Mouse (Mus musculus): ENCODE results near the gene Ccdc97. TPM values are rescaled to one million over a fixed set of nuclear protein-coding genes. Genes with fewer than 3 reads are reported as not detected.

Gene Ccdc97
- polyA plus RNA-seq, 1 experiment from 2014 or later, result 23.4 TPM

GRCm38 (mm10) chr7:25674719-25675300, 44.1 kb downstream of the Ccdc97 start, which contains the start of gene Tmem91:
Gene Tmem91 (minus strand): TSS chr7:25675166.
- H3K4me2 ChIP-seq, result peak within 1 kb of the TSS; percentile 62
- ATAC-seq (ENCODE audit: insufficient number of reproducible peaks, low FRiP score, low TSS enrichment, low read depth), result no peak
- 1% methylated on average over 29 of the region's 29 CpGs for WGBS
- no peak within 1 kb of the TSS for H3K27ac ChIP-seq
- peaks cover 26% of the 10 kb centered on the region for H3K4me1 ChIP-seq
- no peaks in the 10 kb centered on the region for H3K36me3 ChIP-seq
- H3K4me3 ChIP-seq, result peak within 1 kb of the TSS; percentile 37
- no peaks in the 10 kb centered on the region for H3K9me3 ChIP-seq
- no peak within 1 kb of the TSS for H3K9ac ChIP-seq
- peaks cover 28% of the 10 kb centered on the region for H3K27me3 ChIP-seq

GRCm38 (mm10) chr7:25674297-25674696, 44.6 kb downstream of the Ccdc97 start:
- peak overlapping the region; percentile 62 for H3K4me2 ChIP-seq
- ATAC-seq (ENCODE audit: insufficient number of reproducible peaks, low FRiP score, low TSS enrichment, low read depth), result no peak
- no peaks in the 10 kb centered on the region for H3K9me3 ChIP-seq
- peaks cover 26% of the 10 kb centered on the region for H3K4me1 ChIP-seq
- H3K27ac ChIP-seq, result no peak overlapping the region
- H3K27me3 ChIP-seq, result peaks cover 28% of the 10 kb centered on the region
- no peak overlapping the region for H3K9ac ChIP-seq
- no peaks in the 10 kb centered on the region for H3K36me3 ChIP-seq
- peak overlapping the region; percentile 37 for H3K4me3 ChIP-seq
- 19% methylated on average over 9 of the region's 9 CpGs for WGBS

DNA sequence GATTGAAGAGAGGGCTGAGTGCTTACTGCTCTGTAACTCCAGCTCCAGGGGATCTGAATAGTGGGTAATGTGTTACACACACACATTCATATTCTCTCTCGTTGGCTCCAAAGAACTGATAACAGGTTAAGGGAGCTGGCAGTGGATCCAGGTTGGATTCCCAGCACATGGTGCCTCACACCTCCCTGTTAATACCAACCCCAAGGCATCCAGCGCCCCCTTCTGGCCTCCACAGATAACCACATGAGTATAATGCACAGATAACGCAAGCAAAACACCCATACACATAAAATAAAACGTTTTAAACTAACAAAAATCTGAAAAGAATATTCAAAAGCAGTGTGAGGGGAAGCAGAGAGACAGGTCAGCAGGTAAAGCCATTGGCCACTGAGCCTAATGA, 46.4 kb downstream of the Ccdc97 start:
- ATAC-seq (ENCODE audit: insufficient number of reproducible peaks, low FRiP score, low TSS enrichment, low read depth), result no peak
- no peak overlapping the region for H3K4me3 ChIP-seq
- H3K27ac ChIP-seq, result no peak overlapping the region
- no peak overlapping the region for H3K9ac ChIP-seq
- peaks cover 17% of the 10 kb centered on the region for H3K36me3 ChIP-seq
- 50% methylated on average over 4 of the region's 4 CpGs for WGBS
- H3K4me1 ChIP-seq, result peaks cover 26% of the 10 kb centered on the region
- no peaks in the 10 kb centered on the region for H3K9me3 ChIP-seq
- H3K4me2 ChIP-seq, result no peak overlapping the region
- peaks cover 28% of the 10 kb centered on the region for H3K27me3 ChIP-seq

DNA sequence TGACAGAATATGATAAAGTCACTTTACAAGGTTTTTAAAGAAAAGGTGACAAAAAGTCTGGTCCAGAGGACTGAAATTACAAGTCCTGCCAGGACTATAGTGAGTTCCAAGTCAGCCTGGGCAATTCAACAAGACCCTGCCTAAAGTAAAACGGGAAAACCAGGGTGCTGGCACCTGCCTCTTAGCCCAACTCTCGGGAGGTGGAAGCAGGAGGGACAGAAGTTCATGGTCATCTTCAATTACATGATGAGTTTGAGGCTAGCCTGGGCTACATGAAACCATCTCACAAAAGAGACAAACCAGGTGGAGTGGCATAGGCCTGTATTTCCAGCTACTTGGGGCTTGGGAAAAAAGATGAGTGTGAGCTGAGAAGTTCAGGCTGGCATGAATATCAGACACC, 47.2 kb downstream of the Ccdc97 start:
- Histone ChIP-seq H3K36me3 (peaks cover 24% of the 10 kb centered on the region), H3K9me3 (no peaks in the 10 kb centered on the region), H3K4me2 (no peak overlapping the region), H3K4me3 (no peak overlapping the region), H3K9ac (no peak overlapping the region), H3K4me1 (peaks cover 23% of the 10 kb centered on the region), H3K27ac (no peak overlapping the region), H3K27me3 (peaks cover 28% of the 10 kb centered on the region)
- WGBS, result 51% methylated on average over 2 of the region's 2 CpGs
- no peak for ATAC-seq (ENCODE audit: insufficient number of reproducible peaks, low FRiP score, low TSS enrichment, low read depth)

DNA sequence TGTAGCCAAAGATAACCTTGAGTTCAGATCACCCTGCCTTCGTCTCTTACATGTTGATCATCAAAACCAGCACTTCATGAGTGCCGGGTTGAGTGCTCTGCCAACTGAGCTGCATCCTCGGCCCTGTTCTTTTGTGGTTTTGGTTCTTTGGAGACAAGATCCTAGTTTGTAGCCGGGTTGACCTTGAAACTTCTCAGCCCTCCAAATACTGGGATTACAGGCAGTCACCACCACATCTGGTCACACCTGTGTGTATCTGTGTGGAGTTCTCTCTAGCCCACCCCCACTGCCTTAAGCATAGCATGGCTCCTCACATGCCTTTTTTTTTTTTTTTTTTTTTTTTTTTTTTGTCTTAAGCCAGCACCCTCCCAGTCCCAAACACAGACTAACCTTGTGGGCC, 48.8 kb downstream of the Ccdc97 start:
- Histone ChIP-seq H3K4me1 (peaks cover 12% of the 10 kb centered on the region), H3K27ac (no peak overlapping the region), H3K4me3 (no peak overlapping the region), H3K27me3 (peaks cover 22% of the 10 kb centered on the region), H3K9me3 (no peaks in the 10 kb centered on the region), H3K36me3 (peaks cover 39% of the 10 kb centered on the region), H3K9ac (no peak overlapping the region), H3K4me2 (no peak overlapping the region)
- no peak for ATAC-seq (ENCODE audit: insufficient number of reproducible peaks, low FRiP score, low TSS enrichment, low read depth)
- 91% methylated on average over 4 of the region's 4 CpGs for WGBS

GRCm38 (mm10) chr7:25669631-25670030, 49.3 kb downstream of the Ccdc97 start:
- Histone ChIP-seq H3K9ac (no peak overlapping the region), H3K4me2 (no peak overlapping the region), H3K9me3 (no peaks in the 10 kb centered on the region), H3K27me3 (peaks cover 17% of the 10 kb centered on the region), H3K36me3 (peaks cover 44% of the 10 kb centered on the region), H3K4me3 (no peak overlapping the region), H3K4me1 (peaks cover 7% of the 10 kb centered on the region), H3K27ac (no peak overlapping the region)
- ATAC-seq (ENCODE audit: insufficient number of reproducible peaks, low FRiP score, low TSS enrichment, low read depth), result no peak
- WGBS, result 75% methylated on average over 9 of the region's 9 CpGs

GRCm38 (mm10) chr7:25669158-25669557, 49.7 kb downstream of the Ccdc97 start:
- Histone ChIP-seq H3K36me3 (peaks cover 48% of the 10 kb centered on the region), H3K4me3 (no peak overlapping the region)
- ATAC-seq (ENCODE audit: insufficient number of reproducible peaks, low FRiP score, low TSS enrichment, low read depth), result no peak

GRCm38 (mm10) chr7:25666381-25666780, 52.5 kb downstream of the Ccdc97 start:
- no peaks in the 10 kb centered on the region for H3K27me3 ChIP-seq
- H3K4me3 ChIP-seq, result no peak overlapping the region
- WGBS, result 94% methylated on average over 8 of the region's 8 CpGs
- H3K4me2 ChIP-seq, result no peak overlapping the region
- H3K9ac ChIP-seq, result no peak overlapping the region
- H3K36me3 ChIP-seq, result peaks cover 63% of the 10 kb centered on the region
- ATAC-seq (ENCODE audit: insufficient number of reproducible peaks, low FRiP score, low TSS enrichment, low read depth), result no peak
- no peak overlapping the region for H3K27ac ChIP-seq
- H3K9me3 ChIP-seq, result no peaks in the 10 kb centered on the region
- H3K4me1 ChIP-seq, result 0 out of 2 replicates have a peak, but pooled peaks cover 3% of the 10 kb centered on the region

More at GRCm38 (mm10) chr7:25669158-25669557, 49.7 kb downstream of the Ccdc97 start:
- peaks cover 12% of the 10 kb centered on the region for H3K27me3 ChIP-seq
- no peaks in the 10 kb centered on the region for H3K9me3 ChIP-seq
- WGBS, result 92% methylated on average over 10 of the region's 10 CpGs
- no peak overlapping the region for H3K4me2 ChIP-seq
- H3K27ac ChIP-seq, result no peak overlapping the region
- H3K9ac ChIP-seq, result no peak overlapping the region
- H3K4me1 ChIP-seq, result 0 out of 2 replicates have a peak, but pooled peaks cover 3% of the 10 kb centered on the region

Other genes starting within 250 kb of the Ccdc97 start
- 1.5 and 2.2 TPM in 2 replicates for gene Ceacam1, start 241.5 kb downstream of the Ccdc97 start, polyA plus RNA-seq (2015; fragmentation: Nextera tagmentation; extraction: Ambion mirVana)
- not detected in 2 replicates for gene Ceacam2, start 179.2 kb downstream of the Ccdc97 start, polyA plus RNA-seq (2015; fragmentation: Nextera tagmentation; extraction: Ambion mirVana)
- not detected in 2 replicates for gene Erich4, start 103.2 kb downstream of the Ccdc97 start, polyA plus RNA-seq (2015; fragmentation: Nextera tagmentation; extraction: Ambion mirVana)
- gene Dmac2, start 99.7 kb downstream of the Ccdc97 start, polyA plus RNA-seq (2015; fragmentation: Nextera tagmentation; extraction: Ambion mirVana), result 29.1 and 30.6 TPM in 2 replicates
- 9.3 and 11.8 TPM in 2 replicates for gene B3gnt8, start 92.4 kb downstream of the Ccdc97 start, polyA plus RNA-seq (2015; fragmentation: Nextera tagmentation; extraction: Ambion mirVana)
- 59.1 and 62.5 TPM in 2 replicates for gene Bckdha, start 60.1 kb downstream of the Ccdc97 start, polyA plus RNA-seq (2015; fragmentation: Nextera tagmentation; extraction: Ambion mirVana)
- gene Exosc5, start 59.9 kb downstream of the Ccdc97 start, polyA plus RNA-seq (2015; fragmentation: Nextera tagmentation; extraction: Ambion mirVana), result 64.7 and 69.8 TPM in 2 replicates
- 3.0 TPM in 2 replicates for gene Tmem91, start 43.9 kb downstream of the Ccdc97 start, polyA plus RNA-seq (2015; fragmentation: Nextera tagmentation; extraction: Ambion mirVana)
- gene B9d2, start 38.3 kb downstream of the Ccdc97 start, polyA plus RNA-seq (2015; fragmentation: Nextera tagmentation; extraction: Ambion mirVana), result 24.9 and 29.1 TPM in 2 replicates
- 2.8 and 3.8 TPM in 2 replicates for gene Tgfb1, start 32.1 kb downstream of the Ccdc97 start, polyA plus RNA-seq (2015; fragmentation: Nextera tagmentation; extraction: Ambion mirVana)
- 46.3 and 53.7 TPM in 2 replicates for gene Hnrnpul1, start 35.7 kb upstream of the Ccdc97 start, polyA plus RNA-seq (2015; fragmentation: Nextera tagmentation; extraction: Ambion mirVana)
- 131 and 133 TPM in 2 replicates for gene Axl, start 69.6 kb upstream of the Ccdc97 start, polyA plus RNA-seq (2015; fragmentation: Nextera tagmentation; extraction: Ambion mirVana)
- 3.0 and 3.9 TPM in 2 replicates for gene Cyp2s1, start 97.8 kb upstream of the Ccdc97 start, polyA plus RNA-seq (2015; fragmentation: Nextera tagmentation; extraction: Ambion mirVana)
- not detected in 2 replicates for gene Cyp2b10, start 178.5 kb upstream of the Ccdc97 start, polyA plus RNA-seq (2015; fragmentation: Nextera tagmentation; extraction: Ambion mirVana)

Measured in limb, embryonic 15.5 days (tissue).